Mouse (Mus musculus) embryo, embryonic 11 days (tissue): ENCODE data around the gene Ifna16.
A peak's percentile ranks its signal among the peaks of the same experiment; 100 is the strongest.

Experiments
- DNase-seq: peaks from one replicate; pipeline ENCODE4 v3.0.0-alpha.2; 2015

Gene Ifna16

DNA sequence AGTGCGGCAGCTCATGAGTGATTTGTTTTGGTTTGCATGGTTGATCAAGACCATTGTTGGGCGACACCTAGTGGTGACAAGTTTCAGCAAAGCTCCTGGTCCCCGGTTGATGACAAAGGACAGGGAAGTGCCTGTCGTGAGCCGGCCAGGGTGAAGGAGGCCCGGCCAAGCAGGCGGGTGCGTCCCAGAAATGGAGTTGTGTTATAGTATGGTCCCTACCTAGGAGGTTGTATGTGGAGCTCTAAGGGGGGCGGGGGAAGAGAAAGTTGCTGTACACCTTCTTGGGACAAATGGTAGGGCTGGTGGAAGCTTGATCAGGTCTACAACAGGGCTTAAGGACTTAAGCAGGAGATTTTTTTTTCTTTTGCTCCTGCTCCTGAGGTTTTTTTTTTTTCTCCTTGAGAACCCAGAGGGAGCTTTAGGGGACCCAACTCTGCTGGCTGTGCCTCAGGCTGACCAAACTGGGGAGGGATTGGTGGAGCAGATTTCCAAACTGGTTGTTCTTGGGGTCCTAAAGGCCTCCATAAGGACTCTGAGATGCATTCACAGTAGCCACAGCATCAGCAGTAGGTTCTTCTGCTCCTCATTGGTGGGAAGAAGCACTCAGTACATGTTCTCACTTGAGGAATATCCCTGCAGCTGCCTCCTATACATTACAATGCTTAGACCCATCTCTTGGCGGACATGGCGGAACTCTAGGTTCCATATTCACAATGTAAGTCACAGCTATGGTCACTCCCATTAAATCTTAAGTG lies 35.5 kb downstream of the Ifna16 start:
- peak; percentile 100 for DNase-seq

GRCm38 (mm10) chr4:88640704-88641076 lies 36.0 kb downstream of the Ifna16 start:
- DNase-seq: no peak

DNA sequence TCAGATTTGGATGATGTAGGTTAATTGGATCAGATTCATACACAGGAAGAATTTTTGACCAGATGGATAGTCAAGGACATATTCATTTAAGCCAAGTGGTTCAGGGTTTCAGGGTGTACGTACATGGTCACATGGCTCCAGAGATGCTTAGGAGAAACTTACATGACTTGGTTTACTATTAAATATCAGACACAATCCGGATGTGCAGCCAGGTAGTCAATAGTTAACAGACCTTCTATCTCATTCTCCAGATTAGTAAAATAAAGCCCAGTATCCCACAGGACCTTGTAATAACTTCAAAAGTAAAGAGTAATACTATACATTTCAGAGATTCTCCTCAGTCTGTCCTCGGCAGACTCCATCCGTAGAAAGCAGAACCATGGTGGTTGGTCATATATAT lies 42.4 kb downstream of the Ifna16 start, which contains the start of gene C87499:
C87499 (minus strand) TSS at position 101 of the 400 bp plus-strand sequence.
- no peak for DNase-seq
